8 mouse cellular contexts compared by ENCODE assay signal in the genomic region with DNA sequence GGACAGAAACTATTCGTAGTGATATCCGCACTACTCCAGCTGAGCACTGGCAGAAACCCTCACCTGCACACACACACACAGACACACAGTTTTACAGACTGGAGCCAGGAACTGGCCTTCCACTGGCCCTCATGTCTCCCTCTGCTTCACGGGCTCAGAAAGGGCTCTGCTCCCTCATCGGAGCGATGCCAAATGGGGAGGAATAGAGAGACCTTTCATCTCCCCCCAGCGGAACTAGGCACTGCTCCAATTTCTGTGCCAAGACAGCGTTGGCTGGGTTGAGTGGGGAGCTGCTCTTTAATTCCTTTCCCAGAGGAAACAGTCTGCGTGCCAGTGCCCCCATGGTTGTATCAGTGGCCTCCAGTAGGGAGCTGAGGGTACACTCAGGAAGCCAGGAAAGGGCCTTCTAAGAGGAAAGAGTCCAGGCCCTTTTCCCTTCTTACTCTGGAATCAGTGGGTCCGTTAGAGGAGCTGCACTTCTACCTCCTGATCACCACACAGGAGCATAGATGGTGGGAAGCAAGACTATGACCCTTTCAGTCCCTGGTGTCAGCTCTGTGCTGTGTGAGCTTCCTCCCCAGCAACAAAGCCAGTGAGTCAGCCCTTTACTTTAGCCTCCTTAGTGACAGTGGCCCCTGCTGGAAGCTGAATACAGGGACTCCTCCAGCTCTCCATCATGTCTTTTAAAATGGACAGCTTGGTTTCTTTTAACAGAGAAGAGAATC.
DNase-seq lines count a peak whose midpoint lies in the region; ATAC-seq and TF ChIP-seq lines count a peak whose summit lies in the region.

No protein-coding gene starts in this region.

- no peaks in the 10 kb centered on the region for H3K36me3 ChIP-seq in forebrain, postnatal 0 days (ENCODE audit: insufficient read depth)
- no peaks in the 10 kb centered on the region for H3K36me3 ChIP-seq in hindbrain, embryonic 16.5 days (ENCODE audit: control insufficient read depth, insufficient read depth, low read length)

- TF ChIP-seq CTCF in forebrain, postnatal 0 days (IDR thresholded peaks at IDR 0.05; ENCODE audit: low read depth), result no peak; the same call in 1 of the 2 replicates

- H3K4me2 ChIP-seq in forebrain, postnatal 0 days (ENCODE audit: low read depth), result no peak overlapping the region
- no peak overlapping the region for H3K4me2 ChIP-seq in hindbrain, embryonic 16.5 days (ENCODE audit: low read length)

- intact Hi-C loops in heart, postnatal 25 days (cut with DNase I), result no loop called here
- intact Hi-C loops in left cerebral cortex, postnatal 25 days (cut with DNase I), result no loop called here

- H3K9ac ChIP-seq in forebrain, postnatal 0 days, result no peak overlapping the region
- no peak overlapping the region for H3K9ac ChIP-seq in hindbrain, embryonic 16.5 days (ENCODE audit: low read depth, low read length)

- H3K4me1 ChIP-seq in forebrain, postnatal 0 days (ENCODE audit: insufficient read depth), result peaks cover 4% of the 10 kb centered on the region; the same call in 1 of the 2 replicates
- peaks cover 3% of the 10 kb centered on the region; the same call in 1 of the 2 replicates for H3K4me1 ChIP-seq in hindbrain, embryonic 16.5 days (ENCODE audit: control insufficient read depth, insufficient read depth, low read depth, low read length)

- 27% methylated on average over 9 of the region's 9 CpGs for WGBS in forebrain, postnatal 0 days
- 56% methylated on average over 9 of the region's 9 CpGs for WGBS in hindbrain, embryonic 16.5 days

- H3K4me3 ChIP-seq in forebrain, postnatal 0 days (ENCODE audit: low read depth, low read length), result no peak overlapping the region
- no peak overlapping the region for H3K4me3 ChIP-seq in hindbrain, embryonic 16.5 days (ENCODE audit: low read length)

- DNase-seq in heart, adult 18-20 months, result peak; percentile 38 to 53
- DNase-seq in heart, postnatal 25 days (ENCODE audit: low spot score), result no peak
- peak; percentile 75 for DNase-seq in adrenal gland, postnatal 14 days
- DNase-seq in forebrain, postnatal 0 days, result peak; percentile 90
- DNase-seq in left cerebral cortex, postnatal 25 days (ENCODE audit: low spot score in 2 of 2), result peak; percentile 68 to 84
- peak; percentile 25 for DNase-seq in retina, postnatal 7 days (ENCODE audit: low read depth, low spot score)
- DNase-seq in thymus, postnatal 0 days (ENCODE audit: low spot score), result no peak

- H3K27me3 ChIP-seq in forebrain, postnatal 0 days (ENCODE audit: insufficient read depth, low read length), result no peaks in the 10 kb centered on the region
- H3K27me3 ChIP-seq in hindbrain, embryonic 16.5 days (replicated peaks; ENCODE audit: control insufficient read depth, insufficient read depth, low read length), result no peaks in the 10 kb centered on the region

- peak; percentile 95 for ATAC-seq in forebrain, postnatal 0 days
- peak; percentile 97 for ATAC-seq in hindbrain, embryonic 16.5 days

- peak overlapping the region; percentile 71 for H3K27ac ChIP-seq in forebrain, postnatal 0 days (ENCODE audit: low read depth, low read length)
- H3K27ac ChIP-seq in hindbrain, embryonic 16.5 days (ENCODE audit: low read depth, low read length), result peak overlapping the region; percentile 75

- no peaks in the 10 kb centered on the region for H3K9me3 ChIP-seq in forebrain, postnatal 0 days (ENCODE audit: low read length)
- H3K9me3 ChIP-seq in hindbrain, embryonic 16.5 days (ENCODE audit: control insufficient read depth, low read length), result no peaks in the 10 kb centered on the region

Comparison
In these comparisons a context has a peak if more than half of its experiments do, and no peak if none do; other contexts are left out.
1. DNase-seq: peak in heart, adult 18-20 months (2 of 2), adrenal gland, postnatal 14 days (single experiment), forebrain, postnatal 0 days (single experiment), left cerebral cortex, postnatal 25 days (2 of 2) and retina, postnatal 7 days (single experiment); none in heart, postnatal 25 days (single experiment) and thymus, postnatal 0 days (single experiment).